Mouse (Mus musculus) cerebellum, postnatal 10 days (tissue): Measurements from ENCODE around the gene Trim52.
A peak's percentile ranks its signal among the peaks of the same experiment; 100 is the strongest.
"Not testable (repeated sequence)": the region's sequence is repeated elsewhere in the genome, so short reads cannot be mapped to it uniquely, and the experiment has no call there.

Experiments used
- DNase-seq, 2 experiments: peaks; one replicate each; pipeline ENCODE4 v3.0.0; 2021; ENCODE audit warnings: mixed read lengths in 2 of 2

The Trim52 gene

DNA sequence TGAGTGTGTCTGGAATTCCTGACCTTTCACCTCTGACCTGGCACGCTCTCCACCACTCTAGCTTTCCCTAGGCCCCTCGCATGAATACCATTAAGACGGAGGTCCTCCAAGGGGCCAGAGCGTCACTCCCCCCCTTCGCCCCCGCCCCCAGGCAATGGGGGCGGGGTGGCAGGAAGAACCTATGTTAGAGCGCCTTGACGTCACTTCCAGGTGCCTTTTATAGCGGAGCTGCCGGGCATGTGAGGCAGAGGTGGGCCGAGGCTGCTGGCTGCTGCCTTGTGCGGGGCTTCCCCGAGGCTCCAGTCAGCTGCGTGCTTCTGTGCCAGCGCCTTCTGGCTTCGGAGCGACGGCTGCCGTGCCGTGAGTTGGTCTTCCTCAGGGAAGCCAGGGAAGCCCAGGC lies at the start of gene Trim52:
Gene Trim52, plus strand, starts transcription at position 219 of the 400 bp plus-strand sequence.
- DNase-seq, result no peak

- DNase-seq, result no peak
Observed at GRCm38 (mm10) chr14:106072608-106073007, 33.4 kb upstream of the Trim52 start.

GRCm38 (mm10) chr14:106075181-106076064 lies 30.6 kb upstream of the Trim52 start:
- DNase-seq, result peak; percentile 59 to 79

DNA sequence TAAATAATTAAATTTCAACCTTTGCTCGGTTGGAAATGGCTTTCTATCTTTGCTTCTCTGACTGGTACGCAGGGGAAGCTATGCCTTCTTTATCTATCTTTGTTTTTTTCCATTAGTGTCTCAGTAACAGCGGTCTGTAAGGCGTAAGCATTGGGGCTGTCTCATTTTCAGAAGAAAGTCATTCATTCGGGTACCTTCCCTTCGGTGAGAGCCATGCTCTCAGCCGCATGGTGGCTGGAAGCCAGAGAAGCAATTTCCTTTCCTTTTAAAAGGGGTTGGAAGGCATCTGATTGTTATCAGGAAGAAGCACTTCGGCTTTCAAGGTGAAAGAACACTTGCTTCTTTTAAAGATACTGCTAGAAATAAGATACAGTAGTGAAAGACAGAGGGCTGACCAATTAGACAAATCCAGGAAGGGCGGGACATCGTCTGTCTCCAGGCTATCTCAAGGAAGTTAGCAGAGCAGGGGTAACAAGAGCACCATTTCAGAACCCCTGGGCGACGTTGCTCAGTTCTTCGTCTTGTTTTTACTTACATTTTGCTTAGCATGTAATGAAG lies 17.4 kb upstream of the Trim52 start:
- peak in 1 of 2 experiments; percentile 13 for DNase-seq

DNA sequence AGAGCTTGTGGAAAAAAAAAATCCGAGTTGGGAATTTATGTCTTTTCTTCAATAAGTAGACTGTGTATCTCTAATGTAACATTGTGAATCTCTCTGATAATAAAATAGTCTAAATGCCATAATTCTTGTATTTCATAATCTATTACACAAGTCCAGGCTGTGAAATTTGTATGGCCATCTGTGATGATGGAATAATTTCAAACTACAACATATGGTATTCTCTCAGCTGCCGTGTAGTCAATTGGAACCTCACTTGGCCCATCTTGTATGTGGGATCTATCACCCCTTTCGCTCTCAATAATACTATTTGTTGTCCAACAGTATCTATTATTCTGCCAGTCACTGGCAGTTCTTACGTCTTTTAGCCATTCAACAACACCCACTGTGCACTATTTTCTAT lies 9.2 kb upstream of the Trim52 start:
- DNase-seq, result peak in 1 of 2 experiments; percentile 13

DNA sequence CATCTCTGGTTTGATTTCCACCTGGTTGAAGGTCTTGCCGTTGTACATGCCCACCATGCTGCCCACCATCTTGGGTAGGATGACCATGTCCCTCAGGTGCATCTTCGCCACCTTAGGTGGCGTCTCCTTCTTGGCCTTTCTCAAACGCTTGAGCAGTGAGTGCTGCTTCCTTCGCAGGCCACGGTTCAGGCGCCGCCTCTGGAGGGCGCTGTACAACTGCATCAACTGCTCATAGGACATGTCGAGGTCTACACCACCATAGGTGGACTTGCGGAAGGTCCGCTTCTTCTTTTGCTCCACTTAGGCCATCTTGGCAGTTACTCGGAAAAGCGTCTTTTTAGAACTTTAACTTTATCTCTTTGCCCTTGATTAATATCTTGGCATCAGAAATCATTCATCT lies 5.1 kb upstream of the Trim52 start:
- DNase-seq, result no peak

- no peak for DNase-seq
Observed at GRCm38 (mm10) chr14:106106425-106106824, 427 bp downstream of the Trim52 start.

- no peak for DNase-seq
Observed at GRCm38 (mm10) chr14:106119371-106119770, 13.4 kb downstream of the Trim52 start.

GRCm38 (mm10) chr14:106136272-106136671 lies 30.3 kb downstream of the Trim52 start:
- DNase-seq, result no peak

DNA sequence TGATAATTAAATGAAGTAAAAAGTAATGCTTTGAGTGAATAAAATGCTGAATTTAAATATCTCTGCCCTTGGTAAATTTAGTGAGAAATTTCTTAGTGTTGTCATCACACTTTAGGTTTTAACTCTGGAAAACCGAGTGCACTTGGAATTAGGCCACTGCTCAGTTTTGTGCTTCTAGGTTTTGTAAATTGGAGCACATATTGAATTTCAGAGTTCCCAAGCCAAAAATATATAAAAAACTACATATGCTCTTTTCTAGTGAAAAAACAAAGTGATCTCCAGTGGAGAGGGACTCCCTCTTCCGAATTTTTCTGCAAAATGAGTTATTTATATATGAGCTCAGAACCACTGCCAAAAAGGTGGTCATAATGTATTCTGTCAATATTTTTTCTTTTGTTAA lies 45.2 kb downstream of the Trim52 start:
- DNase-seq, result no peak

- no peak for DNase-seq
Observed at GRCm38 (mm10) chr14:106154879-106155576, 49.0 kb downstream of the Trim52 start.

GRCm38 (mm10) chr14:106156533-106156932 lies 50.5 kb downstream of the Trim52 start:
- DNase-seq, result no peak

- peak; percentile 48 to 58 for DNase-seq
Observed at GRCm38 (mm10) chr14:106162331-106162730, 56.3 kb downstream of the Trim52 start.

DNA sequence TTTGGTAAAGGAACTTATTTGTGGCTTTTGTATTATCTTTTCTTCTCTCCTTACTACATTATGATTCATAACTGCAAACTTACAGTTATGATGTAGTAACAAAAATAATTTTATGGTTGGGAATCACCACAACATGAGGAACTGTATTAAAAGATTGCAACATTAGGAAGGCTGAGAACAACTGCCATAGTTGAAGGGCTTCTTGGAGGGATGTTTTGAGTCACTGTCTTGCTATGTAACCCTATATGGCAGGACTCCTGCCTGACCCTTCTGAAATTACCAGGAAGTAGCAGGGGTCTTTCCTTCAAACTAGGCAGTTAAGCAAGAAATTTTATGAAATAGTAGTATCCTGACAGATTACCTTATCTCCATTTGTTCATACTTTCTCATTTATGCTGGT lies 57.2 kb downstream of the Trim52 start:
- DNase-seq, result no peak

DNA sequence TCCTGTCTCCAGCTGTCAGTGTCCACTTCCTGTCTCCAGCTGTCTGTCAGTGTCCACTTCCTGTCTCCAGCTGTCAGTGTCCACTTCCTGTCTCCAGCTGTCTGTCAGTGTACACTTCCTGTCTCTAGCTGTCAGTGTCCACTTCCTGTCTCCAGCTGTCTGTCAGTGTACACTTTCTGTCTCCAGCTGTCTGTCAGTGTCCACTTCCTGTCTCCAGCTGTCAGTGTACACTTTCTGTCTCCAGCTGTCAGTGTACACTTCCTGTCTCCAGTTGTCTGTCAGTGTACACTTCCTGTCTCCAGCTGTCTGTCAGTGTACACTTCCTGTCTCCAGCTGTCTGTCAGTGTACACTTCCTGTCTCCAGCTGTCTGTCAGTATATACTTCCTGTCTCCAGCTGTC lies 57.9 kb downstream of the Trim52 start:
- not testable (repeated sequence) for DNase-seq

- DNase-seq, result peak; percentile 88
Observed at GRCm38 (mm10) chr14:106176879-106177278, 70.9 kb downstream of the Trim52 start.

DNA sequence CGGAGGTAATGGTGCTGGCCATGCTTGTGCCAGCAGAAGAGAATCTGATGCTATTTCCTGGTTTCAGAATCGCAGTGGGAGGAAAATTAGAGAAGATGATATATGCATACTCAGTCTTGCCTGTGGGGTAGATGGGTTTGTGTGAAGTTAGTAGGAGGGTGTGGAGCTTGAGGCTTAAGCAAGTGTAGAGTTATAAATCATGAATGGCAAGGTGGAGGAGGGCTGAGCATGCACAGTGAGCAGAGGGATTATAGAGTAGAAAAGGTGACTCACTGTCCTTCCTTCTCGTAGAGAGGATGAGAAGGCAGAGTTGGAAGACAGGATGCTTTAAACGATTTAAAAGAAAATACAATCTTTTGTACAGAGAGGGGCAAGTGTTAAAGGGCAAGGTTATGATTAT lies 72.2 kb downstream of the Trim52 start:
- no peak for DNase-seq

- DNase-seq, result no peak
Observed at GRCm38 (mm10) chr14:106179102-106179727, 73.2 kb downstream of the Trim52 start.

GRCm38 (mm10) chr14:106179728-106180125 lies 73.7 kb downstream of the Trim52 start:
- no peak for DNase-seq

- peak; percentile 56 to 60 for DNase-seq
Observed at GRCm38 (mm10) chr14:106180616-106181015, 74.6 kb downstream of the Trim52 start.

DNA sequence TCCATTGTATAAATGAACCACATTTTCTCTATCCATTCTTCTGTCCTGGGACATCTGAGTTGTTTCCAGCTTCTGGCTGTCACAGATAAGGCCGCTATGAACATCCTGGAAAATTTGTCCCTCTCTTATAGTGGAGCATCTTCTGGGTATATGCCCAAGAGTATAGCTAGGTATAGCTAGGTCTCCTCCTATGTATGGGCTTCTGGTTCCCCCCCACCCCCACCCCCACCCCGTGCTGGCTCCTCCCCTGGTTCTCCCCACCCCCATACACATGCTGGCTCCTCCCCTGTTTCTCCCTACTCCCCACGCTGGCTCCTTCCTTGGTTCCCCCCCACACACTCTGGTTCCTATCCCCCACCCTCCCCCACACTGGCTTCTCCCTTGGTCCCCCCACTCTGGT lies 78.0 kb downstream of the Trim52 start:
- DNase-seq, result no peak
